ENCODE assay signal across 25 mouse cellular contexts in genomic region chr1:72574047-72574446, GRCm38 (mm10). TPM values are rescaled to one million over a fixed set of nuclear protein-coding genes. Genes with fewer than 3 reads are reported as not detected.
DNase-seq lines count a peak whose midpoint lies in the region; ATAC-seq lines count a peak whose summit lies in the region.
"Had no signal": no experiment of that assay in that cellular context is flagged by ENCODE, and none has a peak within 500 bp of the region (broad histone marks: within the 10 kb centered on the region; RNA-seq: fewer than 3 reads in every experiment).

No protein-coding gene starts in this region.

- WGBS in embryonic facial prominence, embryonic 11.5 days, result 54% methylated on average over 7 of the region's 7 CpGs
- 63% methylated on average over 7 of the region's 7 CpGs for WGBS in embryonic facial prominence, embryonic 10.5 days

- no peak for ATAC-seq in embryonic facial prominence, embryonic 11.5 days (replicated peaks; ENCODE audit: insufficient number of reproducible peaks, low FRiP score, low TSS enrichment, low read depth)
- ATAC-seq: activated CD4-positive, CD25-positive, alpha-beta regulatory T cell, adult 4 months; forebrain, embryonic 16.5 days had no signal

- H3K36me3 ChIP-seq in embryonic facial prominence, embryonic 11.5 days (replicated peaks; ENCODE audit: control insufficient read depth, insufficient read depth, low read depth, low read length), result no peaks in the 10 kb centered on the region
- no peaks in the 10 kb centered on the region for H3K36me3 ChIP-seq in embryonic facial prominence, embryonic 10.5 days (replicated peaks)
- H3K36me3 ChIP-seq: embryonic facial prominence, embryonic 13.5 days; embryonic facial prominence, embryonic 15.5 days; forebrain, embryonic 10.5 days; forebrain, embryonic 12.5 days; G1E had no signal

- peak; percentile 21 for DNase-seq in embryonic facial prominence, embryonic 11.5 days (ENCODE audit: low spot score)
- DNase-seq in embryonic facial prominence, embryonic 10.5 days (ENCODE audit: low spot score), result no peak
- peak; percentile 17 for DNase-seq in heart, adult 11 months
- no peak for DNase-seq in heart, adult 18-20 months
- DNase-seq in ES-CJ7 (ENCODE audit: low read depth, low spot score) (peak; percentile 52), ZHBTc4 (ENCODE audit: low read depth, low spot score) (peak; percentile 56)
- DNase-seq in spleen, postnatal 10 days (ENCODE audit: low spot score in 2 of 2), result no peak
- no peak for DNase-seq in gastrocnemius, postnatal 25 days
- DNase-seq: adrenal gland, postnatal 14 days; cerebellum, adult 11 months; cerebellum, adult 18-20 months; cerebellum, adult 8-10 months; cerebellum, adult 9-11 months; cerebellum, postnatal 14 days; cerebellum, postnatal 36 days; embryo, embryonic 11 days had no signal

- no peak overlapping the region for H3K4me2 ChIP-seq in embryonic facial prominence, embryonic 11.5 days (ENCODE audit: low read depth, low read length)
- H3K4me2 ChIP-seq: embryonic facial prominence, embryonic 13.5 days; embryonic facial prominence, embryonic 15.5 days; forebrain, embryonic 12.5 days had no signal

- H3K27me3 ChIP-seq in embryonic facial prominence, embryonic 11.5 days (ENCODE audit: control insufficient read depth, insufficient read depth, low read length), result no peaks in the 10 kb centered on the region
- H3K27me3 ChIP-seq in embryonic facial prominence, embryonic 10.5 days (replicated peaks; ENCODE audit: low read depth, poor library complexity, severe bottlenecking), result peaks cover 32% of the 10 kb centered on the region

- H3K9ac ChIP-seq in embryonic facial prominence, embryonic 11.5 days (replicated peaks; ENCODE audit: low read length), result no peak overlapping the region
- H3K9ac ChIP-seq: embryonic facial prominence, embryonic 13.5 days; embryonic facial prominence, embryonic 15.5 days; forebrain, embryonic 12.5 days had no signal

- no peak overlapping the region for H3K4me3 ChIP-seq in embryonic facial prominence, embryonic 11.5 days (ENCODE audit: low read depth, low read length)
- H3K4me3 ChIP-seq in embryonic facial prominence, embryonic 10.5 days, result no peak overlapping the region
- H3K4me3 ChIP-seq: embryonic facial prominence, embryonic 13.5 days; embryonic facial prominence, embryonic 15.5 days; erythroblast, embryonic 14.5 days; forebrain, embryonic 10.5 days; forebrain, embryonic 12.5 days had no signal

- no peaks in the 10 kb centered on the region for H3K9me3 ChIP-seq in embryonic facial prominence, embryonic 11.5 days (replicated peaks; ENCODE audit: control insufficient read depth, low read length)
- H3K9me3 ChIP-seq in embryonic facial prominence, embryonic 10.5 days, result no peaks in the 10 kb centered on the region
- H3K9me3 ChIP-seq: embryonic facial prominence, embryonic 13.5 days; embryonic facial prominence, embryonic 15.5 days; forebrain, embryonic 10.5 days; forebrain, embryonic 12.5 days; G1E had no signal

- H3K4me1 ChIP-seq in embryonic facial prominence, embryonic 11.5 days (ENCODE audit: control insufficient read depth, insufficient read depth, low read length), result peaks cover 3% of the 10 kb centered on the region; the same call in 1 of the 2 replicates
- peaks cover 24% of the 10 kb centered on the region for H3K4me1 ChIP-seq in embryonic facial prominence, embryonic 10.5 days

- no peak overlapping the region for H3K27ac ChIP-seq in embryonic facial prominence, embryonic 11.5 days (replicated peaks; ENCODE audit: low read depth, low read length)
- no peak overlapping the region for H3K27ac ChIP-seq in embryonic facial prominence, embryonic 10.5 days (replicated peaks)
- H3K27ac ChIP-seq: embryonic facial prominence, embryonic 13.5 days; embryonic facial prominence, embryonic 15.5 days; forebrain, embryonic 10.5 days; forebrain, embryonic 12.5 days had no signal

RNA-seq across cellular contexts. Expression of gene Smarcal1, which starts 9.0 kb away (rescaled TPM):
- 36.2 and 38.9 TPM in 2 replicates for polyA plus RNA-seq in embryonic facial prominence, embryonic 11.5 days (2014; fragmentation: Nextera tagmentation; extraction: Ambion mirVana)
- polyA plus RNA-seq in embryonic facial prominence, embryonic 10.5 days (2016; fragmentation: Nextera tagmentation; extraction: Ambion mirVana), result 31.4 and 33.3 TPM in 2 replicates
- 10 to 100 TPM; 27.0 to 29.3 TPM for total RNA-seq in heart, adult 18-20 months (2021)
- 10 to 100 TPM; 16.4 to 17.1 TPM for total RNA-seq in gastrocnemius, postnatal 25 days (2021)

RNA-seq across cellular contexts. Expression of gene March4, which starts 37.3 kb away (rescaled TPM):
- polyA plus RNA-seq in embryonic facial prominence, embryonic 11.5 days (2014; fragmentation: Nextera tagmentation; extraction: Ambion mirVana), result 0.10 TPM in 1 of 2 replicates, not detected in the other
- polyA plus RNA-seq in embryonic facial prominence, embryonic 10.5 days (2016; fragmentation: Nextera tagmentation; extraction: Ambion mirVana), result not detected in 2 replicates
- total RNA-seq in heart, adult 18-20 months (2021), result under 1 TPM in 1 of 2 experiments, not detected in 1; 0.10 TPM
- total RNA-seq in gastrocnemius, postnatal 25 days (2021), result under 1 TPM; 0.13 to 0.41 TPM
- total RNA-seq: common myeloid progenitor, adult 5-6 weeks had no signal
- polyA plus RNA-seq: activated CD4-positive, CD25-positive, alpha-beta regulatory T cell, adult 4 months; erythroblast, embryonic 14.5 days; forebrain, embryonic 10.5 days; G1E had no signal

Comparison
In these comparisons a context has a peak if more than half of its experiments do, and no peak if none do; other contexts are left out.
1. DNase-seq: peak in embryonic facial prominence, embryonic 11.5 days (single experiment), heart, adult 11 months (single experiment), ES-CJ7 (single experiment) and ZHBTc4 (single experiment); none in embryonic facial prominence, embryonic 10.5 days (single experiment), heart, adult 18-20 months (0 of 2), spleen, postnatal 10 days (0 of 2) and gastrocnemius, postnatal 25 days (single experiment).